Mouse (Mus musculus): ENCODE data around the gene Otub2. TPM values are rescaled to one million over a fixed set of nuclear protein-coding genes. Genes with fewer than 3 reads are reported as not detected.

Otub2 gene
- polyA plus RNA-seq, 1 experiment from 2014 or later, result 23.4 TPM

DNA sequence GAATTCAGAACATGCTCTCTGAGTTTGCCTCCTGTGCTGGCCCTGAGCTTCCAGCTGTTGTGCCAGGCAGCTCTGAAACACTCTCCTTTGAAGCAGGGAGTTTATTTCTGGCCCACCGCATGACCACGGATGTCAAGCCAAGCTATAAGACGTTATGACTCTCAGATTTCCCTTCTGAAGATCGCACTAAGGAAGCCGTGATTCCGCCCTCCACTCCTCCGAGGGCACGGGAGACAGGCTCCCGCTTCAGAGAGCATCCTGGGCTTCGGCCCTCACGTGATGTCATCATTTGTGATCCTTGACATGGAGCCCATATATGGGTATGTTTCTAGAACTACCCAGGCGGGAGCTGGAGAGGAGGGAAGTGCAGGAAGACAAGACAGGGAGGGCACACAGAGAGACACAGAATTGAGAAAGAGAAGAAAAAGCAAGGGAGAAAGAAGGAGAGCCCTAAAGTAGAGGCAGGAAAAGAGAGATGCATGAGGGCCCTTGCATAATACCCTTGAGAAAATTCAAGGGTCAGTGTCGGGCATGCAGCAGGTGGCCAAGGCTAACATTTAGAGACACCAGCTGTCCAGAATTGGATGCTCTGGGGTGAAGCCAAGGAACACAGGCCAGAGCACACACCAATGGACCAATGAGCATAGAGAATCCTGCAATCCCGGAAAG is 32.6 kb upstream of the Otub2 start, which contains the start of gene Asb2:
Asb2 (minus strand) TSS at position 256 of the 669 bp plus-strand sequence.
- 70% methylated on average over 14 of the region's 14 CpGs for WGBS
- no peak for ATAC-seq
- H3K9me3 ChIP-seq (ENCODE audit: control insufficient read depth, low read length), result no peaks in the 10 kb centered on the region
- no peak within 1 kb of the TSS for H3K27ac ChIP-seq (ENCODE audit: low read depth, low read length)
- no peak within 1 kb of the TSS for H3K9ac ChIP-seq (ENCODE audit: low read depth, low read length)
- H3K4me2 ChIP-seq (ENCODE audit: low read length), result no peak within 1 kb of the TSS
- peaks cover 3% of the 10 kb centered on the region; the same call in 1 of the 2 replicates for H3K4me1 ChIP-seq (ENCODE audit: control insufficient read depth, insufficient read depth, low read depth, low read length)
- H3K27me3 ChIP-seq (replicated peaks; ENCODE audit: control insufficient read depth, insufficient read depth, low read length), result no peaks in the 10 kb centered on the region
- H3K4me3 ChIP-seq (ENCODE audit: low read length), result no peak within 1 kb of the TSS
- no peaks in the 10 kb centered on the region for H3K36me3 ChIP-seq (ENCODE audit: control insufficient read depth, insufficient read depth, low read length)

DNA sequence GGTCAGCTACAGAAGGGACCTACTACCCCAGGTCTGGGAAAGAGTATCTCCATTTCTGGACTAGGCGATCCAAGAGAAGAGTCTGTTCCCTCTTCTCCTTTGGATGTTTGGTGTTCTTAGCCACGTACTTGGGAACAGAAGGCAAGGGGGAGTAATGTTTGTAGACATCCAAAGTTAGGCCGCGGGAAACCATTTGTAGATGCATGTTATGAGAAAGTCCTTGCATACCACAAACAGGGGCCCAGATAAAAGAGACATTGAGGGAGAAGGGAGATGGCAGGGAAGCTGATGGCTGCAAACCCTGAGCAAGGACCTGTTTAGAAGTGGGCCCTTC is 32.1 kb upstream of the Otub2 start:
- H3K27me3 ChIP-seq (replicated peaks; ENCODE audit: control insufficient read depth, insufficient read depth, low read length), result no peaks in the 10 kb centered on the region
- H3K36me3 ChIP-seq (ENCODE audit: control insufficient read depth, insufficient read depth, low read length), result no peaks in the 10 kb centered on the region
- WGBS, result 89% methylated on average over 4 of the region's 4 CpGs
- peaks cover 3% of the 10 kb centered on the region; the same call in 1 of the 2 replicates for H3K4me1 ChIP-seq (ENCODE audit: control insufficient read depth, insufficient read depth, low read depth, low read length)
- H3K4me3 ChIP-seq (ENCODE audit: low read length), result no peak overlapping the region
- H3K4me2 ChIP-seq (ENCODE audit: low read length), result no peak overlapping the region
- ATAC-seq, result no peak
- no peak overlapping the region for H3K9ac ChIP-seq (ENCODE audit: low read depth, low read length)
- H3K9me3 ChIP-seq (ENCODE audit: control insufficient read depth, low read length), result no peaks in the 10 kb centered on the region
- no peak overlapping the region for H3K27ac ChIP-seq (ENCODE audit: low read depth, low read length)

DNA sequence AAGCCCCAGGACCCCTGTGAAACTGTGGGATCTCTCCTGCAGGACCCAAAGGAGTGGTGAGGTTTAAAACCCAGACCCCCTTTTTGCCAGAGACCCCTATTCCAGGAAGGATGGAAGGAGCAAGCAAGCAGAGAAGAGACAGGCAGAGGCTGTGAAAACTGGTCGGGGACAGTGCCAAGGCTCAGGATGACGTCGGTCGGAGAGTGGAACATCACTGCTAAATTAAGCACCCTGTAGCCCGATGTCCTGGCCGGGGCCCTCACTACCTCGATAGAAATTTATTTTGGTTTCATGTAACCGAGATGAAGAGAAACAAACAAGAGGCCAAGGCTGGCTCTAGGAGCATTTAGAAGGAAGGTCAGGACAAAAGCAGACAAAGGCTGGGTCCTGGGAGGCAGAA is 30.3 kb upstream of the Otub2 start:
- WGBS, result 68% methylated on average over 8 of the region's 8 CpGs
- Histone ChIP-seq H3K27me3 (replicated peaks; ENCODE audit: control insufficient read depth, insufficient read depth, low read length) (no peaks in the 10 kb centered on the region), H3K4me2 (ENCODE audit: low read length) (no peak overlapping the region), H3K27ac (ENCODE audit: low read depth, low read length) (no peak overlapping the region), H3K36me3 (ENCODE audit: control insufficient read depth, insufficient read depth, low read length) (no peaks in the 10 kb centered on the region), H3K9ac (ENCODE audit: low read depth, low read length) (no peak overlapping the region), H3K4me1 (ENCODE audit: control insufficient read depth, insufficient read depth, low read depth, low read length) (peaks cover 3% of the 10 kb centered on the region; the same call in 1 of the 2 replicates), H3K4me3 (ENCODE audit: low read length) (no peak overlapping the region), H3K9me3 (ENCODE audit: control insufficient read depth, low read length) (no peaks in the 10 kb centered on the region)
- no peak for ATAC-seq

DNA sequence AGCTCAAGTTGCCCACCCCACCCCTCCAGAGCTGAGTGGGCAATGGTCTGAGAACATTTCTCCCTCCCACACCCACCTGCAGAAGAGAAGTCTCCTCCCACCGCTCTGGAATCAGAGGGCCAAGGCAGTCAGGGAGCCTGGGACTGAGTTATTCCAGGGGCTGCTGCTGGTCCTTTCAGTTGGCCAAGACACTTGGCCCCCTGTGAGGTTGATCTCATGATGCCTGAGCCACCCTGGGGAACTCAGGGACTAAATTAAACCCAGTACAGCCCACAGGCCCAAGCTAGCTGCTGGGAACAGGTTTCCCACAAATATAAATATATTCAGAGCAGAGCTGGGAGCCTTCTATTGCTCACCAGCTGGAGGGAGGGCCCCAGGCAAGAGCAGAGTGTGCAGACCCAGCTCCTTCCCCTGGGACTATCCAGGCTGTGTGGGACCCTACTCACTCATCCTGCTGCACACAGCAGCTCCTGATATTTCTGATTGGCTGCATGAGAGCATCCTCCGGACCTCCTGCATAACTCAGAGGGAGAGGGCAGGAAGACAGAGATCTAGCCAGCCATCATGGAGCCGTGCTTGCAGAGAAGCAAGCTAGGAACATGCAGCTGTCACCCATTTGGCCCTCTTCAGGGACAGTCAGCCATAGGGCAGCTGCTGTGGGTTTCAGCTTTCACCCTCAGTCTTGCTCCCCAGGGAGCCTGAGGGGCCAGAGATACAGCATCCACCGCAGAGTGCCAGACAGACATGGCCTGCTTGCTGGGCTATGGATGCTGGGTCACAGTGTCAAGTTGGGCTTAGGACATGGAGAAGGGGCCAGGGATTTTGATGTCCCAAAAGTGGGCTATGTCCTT is 29.3 kb upstream of the Otub2 start:
- no peak overlapping the region for H3K4me3 ChIP-seq (ENCODE audit: low read length)
- no peak overlapping the region for H3K27ac ChIP-seq (ENCODE audit: low read depth, low read length)
- H3K4me2 ChIP-seq (ENCODE audit: low read length), result no peak overlapping the region
- H3K27me3 ChIP-seq (replicated peaks; ENCODE audit: control insufficient read depth, insufficient read depth, low read length), result no peaks in the 10 kb centered on the region
- no peaks in the 10 kb centered on the region for H3K9me3 ChIP-seq (ENCODE audit: control insufficient read depth, low read length)
- no peaks in the 10 kb centered on the region for H3K4me1 ChIP-seq (ENCODE audit: control insufficient read depth, insufficient read depth, low read depth, low read length)
- WGBS, result 74% methylated on average over 4 of the region's 4 CpGs
- H3K36me3 ChIP-seq (ENCODE audit: control insufficient read depth, insufficient read depth, low read length), result no peaks in the 10 kb centered on the region
- H3K9ac ChIP-seq (ENCODE audit: low read depth, low read length), result no peak overlapping the region
- ATAC-seq, result 0 out of 2 replicates have a peak, but pooled peaks have one; percentile 2

DNA sequence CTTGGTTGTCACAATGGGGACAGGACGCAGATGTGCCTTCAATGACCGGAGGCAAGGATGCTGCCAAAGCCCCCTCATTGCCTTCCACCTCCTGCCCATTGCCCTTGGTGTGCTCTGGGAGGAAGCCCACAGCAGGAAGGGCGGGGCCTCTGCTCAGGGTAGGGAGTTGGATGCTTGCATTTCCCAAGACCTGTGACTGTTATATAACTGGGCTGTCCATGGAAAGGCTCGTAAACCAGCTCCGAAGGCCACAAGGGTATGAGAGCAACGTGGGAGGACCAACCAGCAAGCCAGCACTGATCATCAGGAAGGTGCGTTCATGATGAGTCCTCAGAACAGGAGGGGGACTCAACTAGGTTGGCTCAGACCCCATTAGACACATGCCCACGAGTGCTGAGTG is 27.7 kb upstream of the Otub2 start:
- 92% methylated on average over 8 of the region's 8 CpGs for WGBS
- no peak overlapping the region for H3K4me3 ChIP-seq (ENCODE audit: low read length)
- H3K4me1 ChIP-seq (ENCODE audit: control insufficient read depth, insufficient read depth, low read depth, low read length), result no peaks in the 10 kb centered on the region
- no peaks in the 10 kb centered on the region for H3K27me3 ChIP-seq (replicated peaks; ENCODE audit: control insufficient read depth, insufficient read depth, low read length)
- no peaks in the 10 kb centered on the region for H3K9me3 ChIP-seq (ENCODE audit: control insufficient read depth, low read length)
- ATAC-seq, result no peak
- H3K36me3 ChIP-seq (ENCODE audit: control insufficient read depth, insufficient read depth, low read length), result no peaks in the 10 kb centered on the region
- H3K9ac ChIP-seq (ENCODE audit: low read depth, low read length), result no peak overlapping the region
- H3K27ac ChIP-seq (ENCODE audit: low read depth, low read length), result no peak overlapping the region
- no peak overlapping the region for H3K4me2 ChIP-seq (ENCODE audit: low read length)

DNA sequence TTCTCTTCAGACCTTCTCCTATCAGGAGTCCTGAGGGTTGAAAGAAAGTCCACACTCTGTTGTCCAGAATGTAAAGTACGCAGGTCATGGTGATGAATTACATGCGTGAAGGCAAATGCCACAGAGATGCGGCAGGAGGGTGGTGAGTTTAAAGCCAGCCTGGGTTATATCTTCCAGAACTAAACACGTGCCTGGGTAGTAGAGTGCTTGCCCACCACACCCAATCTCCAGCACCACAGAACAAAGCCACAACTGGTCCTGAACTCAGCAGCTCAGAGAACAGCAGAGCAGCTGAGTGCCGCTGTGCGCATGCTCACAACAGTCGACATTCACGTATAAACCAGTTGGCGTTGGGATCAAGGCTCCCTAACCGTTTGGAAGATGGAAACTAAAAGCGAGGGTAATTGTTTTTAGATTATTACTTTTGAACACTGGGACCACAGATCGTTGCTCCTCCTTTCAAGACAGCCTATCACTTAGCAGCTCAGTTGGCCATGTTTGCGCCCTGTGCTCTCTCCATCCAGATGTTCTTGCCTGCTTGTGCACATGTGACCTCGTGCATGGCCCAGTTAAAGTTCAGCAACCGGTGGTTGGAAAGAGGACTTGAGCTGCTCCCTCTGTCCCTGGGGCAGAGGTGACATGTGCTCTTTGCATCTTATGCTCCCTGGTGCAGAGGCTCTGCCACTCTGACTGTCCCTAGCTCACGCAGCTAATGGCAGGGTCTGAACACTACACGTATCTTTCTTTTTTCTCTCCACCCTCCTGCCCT is 26.8 kb upstream of the Otub2 start:
- Histone ChIP-seq H3K4me1 (ENCODE audit: control insufficient read depth, insufficient read depth, low read depth, low read length) (no peaks in the 10 kb centered on the region), H3K9me3 (ENCODE audit: control insufficient read depth, low read length) (no peaks in the 10 kb centered on the region), H3K4me3 (ENCODE audit: low read length) (no peak overlapping the region), H3K4me2 (ENCODE audit: low read length) (no peak overlapping the region), H3K36me3 (ENCODE audit: control insufficient read depth, insufficient read depth, low read length) (no peaks in the 10 kb centered on the region), H3K27me3 (replicated peaks; ENCODE audit: control insufficient read depth, insufficient read depth, low read length) (no peaks in the 10 kb centered on the region), H3K9ac (ENCODE audit: low read depth, low read length) (no peak overlapping the region), H3K27ac (ENCODE audit: low read depth, low read length) (no peak overlapping the region)
- 87% methylated on average over 17 of the region's 17 CpGs for WGBS
- no peak for ATAC-seq

DNA sequence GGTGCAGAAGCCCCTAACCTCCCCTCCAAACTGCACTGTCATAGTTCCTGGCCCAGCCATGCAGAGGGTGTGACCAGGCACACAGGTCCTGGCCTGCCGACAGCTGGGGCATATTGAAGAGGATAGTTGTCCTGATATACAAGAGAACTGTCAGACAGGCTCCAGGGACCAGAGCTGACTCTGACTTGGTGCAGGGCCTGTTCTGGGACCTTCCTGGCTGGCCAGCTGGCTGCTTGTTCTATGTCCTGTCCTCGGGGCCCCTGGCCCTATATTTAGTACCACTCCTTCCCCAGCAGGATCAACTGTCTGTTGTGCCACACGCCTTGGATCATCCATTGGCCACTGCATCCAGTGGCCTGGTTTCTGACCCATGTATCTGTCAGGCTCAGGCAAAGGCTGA is 26.1 kb upstream of the Otub2 start:
- Histone ChIP-seq H3K4me1 (ENCODE audit: control insufficient read depth, insufficient read depth, low read depth, low read length) (no peaks in the 10 kb centered on the region), H3K27ac (ENCODE audit: low read depth, low read length) (no peak overlapping the region), H3K4me2 (ENCODE audit: low read length) (no peak overlapping the region), H3K27me3 (replicated peaks; ENCODE audit: control insufficient read depth, insufficient read depth, low read length) (no peaks in the 10 kb centered on the region), H3K9me3 (ENCODE audit: control insufficient read depth, low read length) (no peaks in the 10 kb centered on the region), H3K4me3 (ENCODE audit: low read length) (no peak overlapping the region), H3K9ac (ENCODE audit: low read depth, low read length) (no peak overlapping the region), H3K36me3 (ENCODE audit: control insufficient read depth, insufficient read depth, low read length) (no peaks in the 10 kb centered on the region)
- WGBS, result 83% methylated on average over 3 of the region's 3 CpGs
- no peak for ATAC-seq

DNA sequence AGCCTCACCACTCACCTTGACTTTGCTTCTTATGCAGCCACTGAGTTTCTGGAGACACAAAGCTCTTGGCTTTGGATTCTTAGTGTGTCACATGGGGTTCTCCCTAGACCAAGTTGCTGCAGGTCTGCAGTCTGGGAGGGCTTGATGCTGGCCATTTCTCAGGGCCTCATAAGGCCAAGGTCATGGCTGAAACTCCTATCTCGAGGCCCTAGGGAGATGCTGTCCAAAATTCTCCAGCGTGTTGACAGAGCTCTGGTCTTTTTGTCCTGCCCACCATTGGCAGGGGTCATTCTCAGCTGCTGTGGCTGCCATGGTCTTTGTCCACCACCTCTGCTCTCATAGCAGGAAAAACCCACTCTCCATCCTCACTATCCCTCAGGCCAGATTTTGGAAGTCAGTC is 21.3 kb upstream of the Otub2 start:
- 0 out of 2 replicates have a peak, but pooled peaks cover 3% of the 10 kb centered on the region for H3K4me1 ChIP-seq (ENCODE audit: control insufficient read depth, insufficient read depth, low read depth, low read length)
- no peak overlapping the region for H3K27ac ChIP-seq (ENCODE audit: low read depth, low read length)
- no peaks in the 10 kb centered on the region for H3K36me3 ChIP-seq (ENCODE audit: control insufficient read depth, insufficient read depth, low read length)
- ATAC-seq, result no peak
- no peak overlapping the region for H3K9ac ChIP-seq (ENCODE audit: low read depth, low read length)
- no peak overlapping the region for H3K4me2 ChIP-seq (ENCODE audit: low read length)
- no peaks in the 10 kb centered on the region for H3K27me3 ChIP-seq (replicated peaks; ENCODE audit: control insufficient read depth, insufficient read depth, low read length)
- H3K9me3 ChIP-seq (ENCODE audit: control insufficient read depth, low read length), result no peaks in the 10 kb centered on the region
- 77% methylated on average over 2 of the region's 2 CpGs for WGBS
- no peak overlapping the region for H3K4me3 ChIP-seq (ENCODE audit: low read length)
